Mouse (Mus musculus): ENCODE measurements around the gene Vmn1r215.
"Not testable (repeated sequence)": the region's sequence is repeated elsewhere in the genome, so short reads cannot be mapped to it uniquely, and the experiment has no call there.

The Vmn1r215 gene

DNA sequence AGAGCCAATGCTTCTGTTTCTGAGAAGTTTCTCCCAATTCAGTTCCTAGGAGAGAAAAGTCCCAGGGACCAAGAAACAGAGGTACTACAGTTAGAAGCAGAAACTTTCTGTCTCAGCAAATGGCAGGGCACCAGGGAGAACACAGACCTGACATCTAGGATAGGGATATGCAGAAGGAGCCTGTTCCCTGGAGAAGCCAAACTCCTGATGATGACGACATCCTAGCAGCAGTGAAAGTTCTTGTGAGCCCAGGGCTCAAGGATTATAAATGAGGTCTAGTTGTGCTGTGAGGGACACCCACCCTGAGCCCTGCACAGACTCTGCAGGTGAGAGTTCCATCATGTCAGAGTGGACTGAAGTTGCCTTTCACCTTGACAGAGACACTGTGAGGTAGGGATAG is at the start of gene Vmn1r215:
TSS of gene Vmn1r215 (plus strand) at position 301 of the 400 bp plus-strand sequence.
- no peak for DNase-seq

DNA sequence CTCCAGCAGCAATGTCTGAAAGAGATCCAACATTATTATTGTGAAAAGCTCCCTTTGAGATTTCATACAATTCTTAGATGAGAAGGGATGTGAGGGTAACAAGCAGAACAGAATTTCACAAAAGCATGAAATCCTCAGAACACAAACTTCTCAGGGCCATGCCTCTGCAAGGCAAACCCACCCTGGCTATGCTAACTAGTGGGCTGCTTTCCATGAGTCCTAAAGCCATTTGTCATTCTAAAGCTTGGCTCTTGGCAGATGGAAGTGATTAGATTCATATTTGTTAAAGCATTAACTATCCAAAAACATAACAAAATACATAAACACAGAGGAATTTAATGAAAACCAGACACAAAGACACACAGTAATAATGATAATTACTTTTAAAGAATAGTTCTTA is 49.7 kb upstream of the Vmn1r215 start:
- DNase-seq: no peak

DNA sequence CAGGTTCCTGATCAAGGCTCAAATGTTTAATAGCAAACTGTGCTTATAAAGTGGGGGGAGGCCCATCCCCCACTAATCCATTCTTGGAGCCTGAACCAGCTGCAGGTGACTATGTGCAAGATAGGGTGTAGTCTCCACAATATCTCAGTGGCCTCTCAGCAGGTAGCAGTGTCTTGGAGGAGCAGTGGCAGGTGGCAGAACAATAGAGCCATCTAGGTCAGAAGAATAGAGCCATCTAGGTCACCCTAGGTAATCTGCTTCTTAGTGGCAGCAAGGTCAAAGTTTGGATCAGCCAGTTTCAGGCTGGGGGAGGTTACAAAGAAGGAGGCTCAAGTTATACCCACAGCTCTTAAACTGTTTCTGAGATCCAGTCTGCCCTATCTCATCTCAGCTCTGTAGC is 43.0 kb upstream of the Vmn1r215 start:
- no peak for DNase-seq

DNA sequence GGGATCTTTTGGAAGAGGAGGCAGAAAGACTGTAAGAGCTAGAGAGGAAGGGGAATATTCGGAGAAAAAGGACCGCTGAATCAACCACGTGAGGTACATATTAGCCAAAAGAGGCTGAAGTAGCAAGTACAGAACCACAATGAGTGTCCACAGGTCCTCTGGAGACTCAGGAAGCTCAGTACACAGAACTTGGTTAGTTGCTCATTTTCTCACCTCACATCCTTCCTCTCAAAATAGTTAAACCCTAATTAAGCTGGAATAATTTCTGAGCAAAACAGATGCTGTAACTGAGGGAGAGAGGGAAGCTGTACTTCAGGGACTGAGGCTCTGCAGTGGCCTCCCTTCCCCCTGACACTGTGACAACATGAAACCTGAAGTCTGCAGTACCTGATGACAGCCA is 37.7 kb upstream of the Vmn1r215 start, which contains the start of gene Vmn1r214:
TSS of gene Vmn1r214 (plus strand) at position 301 of the 400 bp plus-strand sequence.
- no peak for DNase-seq

DNA sequence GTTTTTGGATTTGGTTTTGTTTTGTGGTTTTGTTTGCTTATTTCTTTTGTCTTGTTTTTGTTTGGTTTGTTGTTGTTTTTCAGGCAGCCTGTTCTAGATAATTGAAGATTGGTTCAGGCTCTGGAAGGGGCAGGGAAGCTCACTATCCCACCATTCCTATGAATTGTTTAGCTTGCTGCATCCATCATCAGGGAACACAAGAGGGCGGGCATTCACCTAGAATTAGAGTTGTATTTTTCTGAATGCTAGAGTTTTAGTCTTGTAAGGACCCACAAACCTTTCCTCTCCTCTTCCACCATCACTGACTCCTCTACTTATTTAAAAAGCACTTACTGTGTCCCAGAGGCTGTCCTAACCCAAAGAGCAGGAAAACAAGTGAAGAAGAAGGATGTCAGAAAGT is 10.0 kb upstream of the Vmn1r215 start:
- DNase-seq: no peak

DNA sequence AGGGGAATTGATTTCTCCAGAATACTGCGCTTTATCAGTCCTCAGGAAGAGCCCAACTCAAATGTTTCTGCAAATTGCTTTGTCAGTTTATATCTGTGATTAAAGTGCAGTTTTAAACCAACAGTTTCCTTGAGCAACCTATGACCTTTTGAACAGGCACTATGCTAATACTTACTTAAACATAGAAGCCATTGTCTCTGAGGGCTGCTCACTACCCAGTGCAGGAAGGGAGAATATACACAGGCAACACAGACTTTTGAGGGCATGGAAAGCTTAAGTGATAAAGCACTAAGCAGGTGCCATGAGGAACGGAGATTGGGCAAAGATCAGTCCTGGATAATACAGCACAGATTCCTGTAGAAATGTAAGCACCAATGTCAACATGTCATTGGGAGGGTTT is 1.5 kb downstream of the Vmn1r215 start:
- DNase-seq: no peak

DNA sequence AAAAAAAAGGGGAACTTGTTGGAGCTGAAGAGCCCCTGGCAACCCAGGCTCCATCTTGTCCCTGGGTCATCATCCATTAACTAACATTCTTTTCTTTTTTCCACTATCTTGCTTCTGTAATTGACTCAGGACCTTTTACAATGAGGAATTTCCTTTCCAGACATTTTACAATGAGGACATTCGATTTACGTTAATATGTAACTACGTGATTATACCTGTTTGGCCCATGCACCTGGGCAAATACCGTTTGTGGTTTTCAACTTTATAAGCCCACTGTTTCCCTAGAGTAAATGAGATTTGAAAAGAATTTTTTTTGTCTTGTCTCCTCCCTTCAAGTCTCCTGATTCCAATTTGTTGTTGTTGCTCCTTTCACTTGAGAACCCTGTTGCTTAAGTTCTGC is 26.6 kb downstream of the Vmn1r215 start:
- no peak for DNase-seq

DNA sequence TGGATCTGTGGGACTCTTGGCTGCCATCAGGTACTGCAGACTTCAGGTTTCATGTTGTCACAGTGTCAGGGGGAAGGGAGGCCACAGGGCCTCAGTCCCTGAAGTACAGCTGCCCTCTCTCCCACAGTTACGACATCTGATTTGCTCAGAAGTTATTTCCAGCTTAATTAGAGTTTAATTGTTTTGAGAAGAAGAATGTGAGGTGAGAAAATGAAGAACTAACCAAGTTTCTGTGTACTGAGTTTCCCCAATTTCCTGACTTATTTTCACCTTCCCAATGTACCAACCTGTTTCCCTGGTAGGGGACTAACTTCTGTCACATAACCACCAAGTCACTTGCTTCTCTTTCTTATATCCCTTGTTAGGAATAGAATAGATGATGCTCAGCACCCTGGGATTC is 50.3 kb downstream of the Vmn1r215 start, which contains the start of gene Vmn1r217:
TSS of gene Vmn1r217 (minus strand) at position 101 of the 400 bp plus-strand sequence.
- not testable (repeated sequence) for DNase-seq

DNA sequence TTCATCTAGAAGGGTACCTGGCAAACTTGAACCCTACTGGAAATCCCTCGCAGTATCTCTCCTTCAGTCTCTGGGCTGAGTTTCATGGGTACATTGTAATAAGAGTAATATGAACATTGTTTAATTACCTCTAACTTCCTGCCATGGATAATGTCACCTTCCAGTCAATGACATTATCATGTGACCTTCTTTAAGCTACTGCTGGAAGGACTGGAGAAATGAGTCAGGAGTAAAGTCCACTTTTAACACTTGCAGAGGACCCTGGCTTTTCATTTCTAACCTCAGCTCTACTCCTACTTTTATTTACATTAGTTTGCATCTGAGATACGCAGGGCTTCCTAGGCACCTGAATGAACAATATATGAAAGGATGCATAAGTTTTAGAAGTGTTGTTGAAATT is 52.8 kb downstream of the Vmn1r215 start:
- DNase-seq: no peak
